Mouse (Mus musculus) cortical plate, adult 2 months (tissue): ENCODE measurements around the gene Ipo7.

Experiments used
- CTCF ChIP-seq: fragments of 200-500 bp; IDR thresholded peaks from 2 replicates; pipeline ENCODE4 v1.5.1; 2011; ENCODE audit warnings: mild to moderate bottlenecking, control low read depth, low read length; ENCODE audit not compliant: insufficient read depth; ENCODE audit errors: extremely low read depth
- POLR2A ChIP-seq: fragments of 200-500 bp; IDR thresholded peaks from 2 replicates; pipeline ENCODE4 v1.6.1; 2011; ENCODE audit warnings: mild to moderate bottlenecking, low read length, control low read depth; ENCODE audit not compliant: insufficient read depth; ENCODE audit errors: extremely low read depth

DNA sequence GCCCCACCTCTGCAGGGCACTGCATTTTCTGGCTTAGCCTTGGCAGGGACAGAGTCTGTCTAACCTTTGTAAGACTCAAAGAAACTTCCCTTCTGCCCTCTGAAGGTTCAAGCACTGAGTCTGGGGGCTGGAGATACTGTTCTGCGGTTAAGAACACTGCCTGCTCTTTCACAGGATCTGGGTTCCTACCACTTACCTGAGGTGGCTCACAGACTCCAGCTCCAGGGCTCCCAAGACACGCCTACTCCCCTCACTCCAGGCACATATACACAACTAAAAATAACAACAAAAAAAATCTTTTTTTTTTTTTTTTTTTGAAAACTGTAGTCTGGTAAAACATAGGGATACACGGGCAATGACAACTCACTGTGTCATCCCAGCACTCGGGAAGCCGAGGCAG is 83.2 kb downstream of the Ipo7 start:
- TF ChIP-seq CTCF (no peak), POLR2A (no peak)
